Mouse (Mus musculus): ENCODE measurements around the gene Rplp0. TPM values are rescaled to one million over a fixed set of nuclear protein-coding genes. Genes with fewer than 3 reads are reported as not detected.

Gene Rplp0
- polyA plus RNA-seq, 1 experiment from 2014 or later, result 520 TPM

Other genes starting within 250 kb of the Rplp0 start
- gene Srsf9, start 232.3 kb upstream of the Rplp0 start, polyA plus RNA-seq (2018), result 61.4 to 98.7 TPM (median 76.4 TPM) in 3 replicates
- gene Gatc, start 218.3 kb upstream of the Rplp0 start, polyA plus RNA-seq (2018), result 23.7 to 43.8 TPM (median 24.3 TPM) in 3 replicates
- gene Triap1, start 218.2 kb upstream of the Rplp0 start, polyA plus RNA-seq (2018), result 36.6 to 91.2 TPM (median 78.9 TPM) in 3 replicates
- 268 to 413 TPM (median 344 TPM) in 3 replicates for gene Cox6a1, start 210.5 kb upstream of the Rplp0 start, polyA plus RNA-seq (2018)
- gene Msi1, start 129.9 kb upstream of the Rplp0 start, polyA plus RNA-seq (2018), result not detected in 3 replicates
- not detected in 3 replicates for gene Pla2g1b, start 93.2 kb upstream of the Rplp0 start, polyA plus RNA-seq (2018)
- 6.7 to 11.2 TPM (median 7.2 TPM) in 3 replicates for gene Sirt4, start 74.7 kb upstream of the Rplp0 start, polyA plus RNA-seq (2018)
- 48.5 to 74.5 TPM (median 67.7 TPM) in 3 replicates for gene Pxn, start 52.8 kb upstream of the Rplp0 start, polyA plus RNA-seq (2018)
- gene Gcn1l1, start 5.8 kb downstream of the Rplp0 start, polyA plus RNA-seq (2018), result 12.9 to 25.7 TPM (median 22.1 TPM) in 3 replicates
- 53.2 to 67.5 TPM (median 59.0 TPM) in 3 replicates for gene Rab35, start 72.4 kb downstream of the Rplp0 start, polyA plus RNA-seq (2018)
- 2.0 to 3.9 TPM (median 2.5 TPM) in 3 replicates for gene Bicdl1, start 172.2 kb downstream of the Rplp0 start, polyA plus RNA-seq (2018)

All from macrophage (primary cell).